Mouse (Mus musculus): ENCODE data around the gene Fcmr. TPM values are rescaled to one million over a fixed set of nuclear protein-coding genes. Genes with fewer than 3 reads are reported as not detected.

Fcmr gene
- polyA plus RNA-seq (2015; fragmentation: Nextera tagmentation; extraction: Ambion mirVana), result 2.5 and 3.4 TPM in 2 replicates

GRCm38 (mm10) chr1:130865541-130866221 lies at the start of gene Fcmr:
Gene Fcmr, plus strand, starts transcription at chr1:130865669.

GRCm38 (mm10) chr1:130826448-130826847 lies 39.0 kb upstream of the Fcmr start, which contains the start of gene Pigr:
Gene Pigr, plus strand, starts transcription at chr1:130826684.

GRCm38 (mm10) chr1:130887354-130887753 lies 21.9 kb downstream of the Fcmr start, which contains the start of gene Il24:
Gene Il24, minus strand, starts transcription at chr1:130887454.

GRCm38 (mm10) chr1:130911401-130912010 lies 46.0 kb downstream of the Fcmr start, which contains the start of gene Il20:
Gene Il20, minus strand, starts transcription at chr1:130911451.

Other genes with a start within 250 kb of the Fcmr start
- gene Zp3r, start 236.0 kb upstream of the Fcmr start, polyA plus RNA-seq (2015; fragmentation: Nextera tagmentation; extraction: Ambion mirVana), result 5.3 TPM in 2 replicates
- gene C4bp, start 204.0 kb upstream of the Fcmr start, polyA plus RNA-seq (2015; fragmentation: Nextera tagmentation; extraction: Ambion mirVana), result 0.19 TPM in 1 of 2 replicates, not detected in the other
- gene Gm29427, start 149.9 kb upstream of the Fcmr start, polyA plus RNA-seq (2015; fragmentation: Nextera tagmentation; extraction: Ambion mirVana), result not detected in 2 replicates
- gene Yod1, start 148.3 kb upstream of the Fcmr start, polyA plus RNA-seq (2015; fragmentation: Nextera tagmentation; extraction: Ambion mirVana), result 8.1 and 9.7 TPM in 2 replicates
- 4.0 and 4.4 TPM in 2 replicates for gene Pfkfb2, start 136.4 kb upstream of the Fcmr start, polyA plus RNA-seq (2015; fragmentation: Nextera tagmentation; extraction: Ambion mirVana)
- 41.6 and 52.3 TPM in 2 replicates for gene AA986860, start 133.7 kb upstream of the Fcmr start, polyA plus RNA-seq (2015; fragmentation: Nextera tagmentation; extraction: Ambion mirVana)
- gene Fcamr, start 64.8 kb upstream of the Fcmr start, polyA plus RNA-seq (2015; fragmentation: Nextera tagmentation; extraction: Ambion mirVana), result 3.2 and 3.8 TPM in 2 replicates
- gene Pigr, start 39.0 kb upstream of the Fcmr start, polyA plus RNA-seq (2015; fragmentation: Nextera tagmentation; extraction: Ambion mirVana), result 2.8 and 3.0 TPM in 2 replicates
- gene Il24, start 21.8 kb downstream of the Fcmr start, polyA plus RNA-seq (2015; fragmentation: Nextera tagmentation; extraction: Ambion mirVana), result not detected in 2 replicates
- not detected in 2 replicates for gene Il20, start 45.8 kb downstream of the Fcmr start, polyA plus RNA-seq (2015; fragmentation: Nextera tagmentation; extraction: Ambion mirVana)
- gene Il19, start 74.4 kb downstream of the Fcmr start, polyA plus RNA-seq (2015; fragmentation: Nextera tagmentation; extraction: Ambion mirVana), result not detected in 2 replicates
- 0.12 and 0.24 TPM in 2 replicates for gene Il10, start 154.2 kb downstream of the Fcmr start, polyA plus RNA-seq (2015; fragmentation: Nextera tagmentation; extraction: Ambion mirVana)
- gene Mapkapk2, start 232.2 kb downstream of the Fcmr start, polyA plus RNA-seq (2015; fragmentation: Nextera tagmentation; extraction: Ambion mirVana), result 90.5 and 95.5 TPM in 2 replicates